Mouse (Mus musculus) forebrain, postnatal 0 days (tissue): ENCODE measurements around the gene Igsf8. TPM values are rescaled to one million over a fixed set of nuclear protein-coding genes. Genes with fewer than 3 reads are reported as not detected.

Experiments used
- ATAC-seq: fragments of 200-750 bp; cut with Nextera tagmentation; 2 replicates; pipeline ENCODE4 v1.8.0; 2017; ENCODE audit warnings: mild to moderate bottlenecking, moderate library complexity
- DNase-seq: peaks from one replicate; pipeline ENCODE4 v3.0.0-alpha.2; 2015
- H3K27ac ChIP-seq: fragments of 300-500 bp; sonication (generic); 2 replicates; pipeline ENCODE4 v1.5.1; 2014; ENCODE audit warnings: low read depth, mild to moderate bottlenecking, antibody characterized with exemption, low read length, moderate library complexity, mixed read lengths
- H3K27me3 ChIP-seq: fragments of 300-500 bp; sonication (generic); 2 replicates; pipeline ENCODE4 v1.6.1; 2014; ENCODE audit warnings: mild to moderate bottlenecking, low read length, mixed read lengths; ENCODE audit not compliant: insufficient read depth
- H3K36me3 ChIP-seq: fragments of 300-500 bp; sonication (generic); 2 replicates; pipeline ENCODE4 v1.6.1; 2014; ENCODE audit warnings: mild to moderate bottlenecking, moderate library complexity; ENCODE audit not compliant: insufficient read depth
- H3K4me1 ChIP-seq: fragments of 300-500 bp; sonication (generic); 2 replicates; pipeline ENCODE4 v1.6.1; 2014; ENCODE audit warnings: antibody characterized with exemption; ENCODE audit not compliant: insufficient read depth
- H3K4me2 ChIP-seq: fragments of 300-500 bp; sonication (generic); 2 replicates; pipeline ENCODE4 v1.6.1; 2014; ENCODE audit warnings: low read depth, mild to moderate bottlenecking, moderate library complexity
- H3K4me3 ChIP-seq: fragments of 300-500 bp; sonication (generic); 2 replicates; pipeline ENCODE4 v1.5.1; 2014; ENCODE audit warnings: low read depth, low read length, mixed read lengths
- H3K9ac ChIP-seq: fragments of 300-500 bp; sonication (generic); 2 replicates; pipeline ENCODE4 v1.6.1; 2014; ENCODE audit warnings: mild to moderate bottlenecking
- H3K9me3 ChIP-seq: fragments of 300-500 bp; sonication (generic); 2 replicates; pipeline ENCODE4 v1.6.1; 2016; ENCODE audit warnings: low read length
- CTCF ChIP-seq: sonication (generic); IDR thresholded peaks from 2 replicates; pipeline ENCODE4 v1.5.1; 2016; ENCODE audit warnings: antibody characterized with exemption, control low read depth, low read depth
- WGBS: fragments of 180-500 bp; shearing (Covaris S2); extraction: QIAGEN DNeasy Blood & Tissue Kit; methylation state at CpG from one replicate; pipeline ENCODE4 v1.1.7; 2014; 5-methylcytosine and 5-hydroxymethylcytosine counted together
- polyA plus RNA-seq: library from polyadenylated mRNA; unstranded; fragments of >200 nt; fragmentation: Nextera tagmentation; extraction: Ambion mirVana; gene quantifications from 2 replicates; pipeline ENCODE4 v1.2.1, GENCODE M21; 2015
- total RNA-seq: library from RNA; depleted of rRNA; stranded (reverse); fragments of >200 nt; gene quantifications from 2 replicates; pipeline ENCODE4 v1.2.3, GENCODE M21; 2014; rRNA removed

Gene Igsf8
- total and polyA plus RNA-seq, 2 experiments from 2014 or later, result 110 to 117 TPM

- no peak for DNase-seq
- Histone ChIP-seq H3K4me3 (no peak overlapping the region), H3K4me2 (no peak overlapping the region), H3K4me1 (no peaks in the 10 kb centered on the region), H3K9ac (no peak overlapping the region), H3K27me3 (no peaks in the 10 kb centered on the region), H3K9me3 (no peaks in the 10 kb centered on the region), H3K36me3 (no peaks in the 10 kb centered on the region), H3K27ac (no peak overlapping the region)
- ATAC-seq, result no peak
- TF ChIP-seq CTCF, result no peak
- 88% methylated on average over 3 of the region's 3 CpGs for WGBS
Observed at GRCm38 (mm10) chr1:172352453-172352852, 91.0 kb downstream of the Igsf8 start.

- H3K27me3 ChIP-seq, result no peaks in the 10 kb centered on the region
- H3K9me3 ChIP-seq, result no peaks in the 10 kb centered on the region
- H3K9ac ChIP-seq, result no peak overlapping the region
- no peaks in the 10 kb centered on the region for H3K4me1 ChIP-seq
- no peaks in the 10 kb centered on the region for H3K36me3 ChIP-seq
- no peak overlapping the region for H3K4me3 ChIP-seq
- H3K4me2 ChIP-seq, result no peak overlapping the region
- H3K27ac ChIP-seq, result no peak overlapping the region
- ATAC-seq (peak; percentile 28; the same call in 1 of the 2 replicates), DNase-seq (no peak)
- no peak for TF ChIP-seq CTCF
- WGBS, result 7% methylated on average over 3 of the region's 3 CpGs
Observed at GRCm38 (mm10) chr1:172355336-172355735, 93.9 kb downstream of the Igsf8 start.

- Histone ChIP-seq H3K4me1 (no peaks in the 10 kb centered on the region), H3K4me3 (no peak overlapping the region), H3K36me3 (no peaks in the 10 kb centered on the region), H3K27ac (no peak overlapping the region), H3K4me2 (no peak overlapping the region), H3K9ac (no peak overlapping the region), H3K27me3 (no peaks in the 10 kb centered on the region), H3K9me3 (no peaks in the 10 kb centered on the region)
- 0% methylated on average over 1 of the region's 1 CpGs for WGBS
- ATAC-seq (peak; percentile 60; the same call in 1 of the 2 replicates), DNase-seq (peak; percentile 70)
- TF ChIP-seq CTCF, result peak; percentile 84
Observed at GRCm38 (mm10) chr1:172357550-172357949, 96.1 kb downstream of the Igsf8 start.

- H3K4me2 ChIP-seq, result no peak overlapping the region
- no peak for TF ChIP-seq CTCF
- DNase-seq, result no peak
- H3K36me3 ChIP-seq, result no peaks in the 10 kb centered on the region
- WGBS, result 62% methylated on average over 10 of the region's 10 CpGs
- no peaks in the 10 kb centered on the region for H3K4me1 ChIP-seq
- no peak overlapping the region for H3K27ac ChIP-seq
- no peak overlapping the region for H3K9ac ChIP-seq
- no peak overlapping the region for H3K4me3 ChIP-seq
- H3K9me3 ChIP-seq, result no peaks in the 10 kb centered on the region
- no peak for ATAC-seq
- no peaks in the 10 kb centered on the region for H3K27me3 ChIP-seq
Observed at GRCm38 (mm10) chr1:172358341-172358740, 96.9 kb downstream of the Igsf8 start.

GRCm38 (mm10) chr1:172364684-172365083 lies 103.2 kb downstream of the Igsf8 start:
- peak; percentile 79 for DNase-seq
- H3K36me3 ChIP-seq, result no peaks in the 10 kb centered on the region
- TF ChIP-seq CTCF, result peak; percentile 80
- H3K27me3 ChIP-seq, result no peaks in the 10 kb centered on the region
- 6% methylated on average over 6 of the region's 6 CpGs for WGBS
- H3K27ac ChIP-seq, result no peak overlapping the region
- 0 out of 2 replicates have a peak, but pooled peaks cover 2% of the 10 kb centered on the region for H3K4me1 ChIP-seq
- ATAC-seq, result peak; percentile 73
- no peak overlapping the region for H3K9ac ChIP-seq
- H3K9me3 ChIP-seq, result no peaks in the 10 kb centered on the region
- H3K4me3 ChIP-seq, result no peak overlapping the region
- no peak overlapping the region for H3K4me2 ChIP-seq

- 31% methylated on average over 23 of the region's 23 CpGs for WGBS
- H3K4me2 ChIP-seq, result peak overlapping the region; percentile 24
- H3K27ac ChIP-seq, result no peak overlapping the region
Observed at GRCm38 (mm10) chr1:172368768-172369418, 107.5 kb downstream of the Igsf8 start.

More at GRCm38 (mm10) chr1:172368768-172369418, 107.5 kb downstream of the Igsf8 start:
- Histone ChIP-seq H3K9me3 (no peaks in the 10 kb centered on the region), H3K9ac (no peak overlapping the region), H3K4me3 (no peak overlapping the region), H3K27me3 (no peaks in the 10 kb centered on the region), H3K36me3 (no peaks in the 10 kb centered on the region), H3K4me1 (0 out of 2 replicates have a peak, but pooled peaks cover 2% of the 10 kb centered on the region)
- peak; percentile 71 for TF ChIP-seq CTCF
- DNase-seq (peak; percentile 72), ATAC-seq (peak; percentile 83)

Other genes starting within 250 kb of the Igsf8 start
- gene Vangl2, start 233.2 kb upstream of the Igsf8 start, total RNA-seq, result 47.2 and 63.4 TPM in 2 replicates
- 35.3 and 37.3 TPM in 2 replicates for gene Vangl2, start 233.2 kb upstream of the Igsf8 start, polyA plus RNA-seq
- gene Nhlh1, start 204.1 kb upstream of the Igsf8 start, total RNA-seq, result 0.95 and 1.0 TPM in 2 replicates
- gene Nhlh1, start 204.1 kb upstream of the Igsf8 start, polyA plus RNA-seq, result 0.20 and 0.47 TPM in 2 replicates
- gene Copa, start 179.1 kb upstream of the Igsf8 start, total RNA-seq, result 199 and 241 TPM in 2 replicates
- 127 and 151 TPM in 2 replicates for gene Copa, start 179.1 kb upstream of the Igsf8 start, polyA plus RNA-seq
- gene Ncstn, start 178.8 kb upstream of the Igsf8 start, total RNA-seq, result 61.9 and 73.1 TPM in 2 replicates
- gene Ncstn, start 178.8 kb upstream of the Igsf8 start, polyA plus RNA-seq, result 77.1 and 93.9 TPM in 2 replicates
- 150 and 161 TPM in 2 replicates for gene Pex19, start 134.9 kb upstream of the Igsf8 start, total RNA-seq
- 130 and 136 TPM in 2 replicates for gene Pex19, start 134.9 kb upstream of the Igsf8 start, polyA plus RNA-seq
- 66.8 and 76.8 TPM in 2 replicates for gene Dcaf8, start 113.6 kb upstream of the Igsf8 start, total RNA-seq
- gene Dcaf8, start 113.6 kb upstream of the Igsf8 start, polyA plus RNA-seq, result 49.4 and 62.7 TPM in 2 replicates
- gene Pea15a, start 54.8 kb upstream of the Igsf8 start, total RNA-seq, result 265 and 281 TPM in 2 replicates
- 412 and 475 TPM in 2 replicates for gene Pea15a, start 54.8 kb upstream of the Igsf8 start, polyA plus RNA-seq
- 0.76 and 2.2 TPM in 2 replicates for gene Casq1, start 41.8 kb upstream of the Igsf8 start, total RNA-seq
- gene Casq1, start 41.8 kb upstream of the Igsf8 start, polyA plus RNA-seq, result 3.3 and 3.5 TPM in 2 replicates
- not detected in 2 replicates for gene Atp1a4, start 3.2 kb upstream of the Igsf8 start, total RNA-seq
- gene Atp1a4, start 3.2 kb upstream of the Igsf8 start, polyA plus RNA-seq, result not detected in 2 replicates
- 213 and 294 TPM in 2 replicates for gene Atp1a2, start 36.4 kb downstream of the Igsf8 start, total RNA-seq
- gene Atp1a2, start 36.4 kb downstream of the Igsf8 start, polyA plus RNA-seq, result 54.4 and 75.2 TPM in 2 replicates
- gene Kcnj9, start 67.7 kb downstream of the Igsf8 start, total RNA-seq, result 7.5 and 8.6 TPM in 2 replicates
- 2.9 and 4.8 TPM in 2 replicates for gene Kcnj9, start 67.7 kb downstream of the Igsf8 start, polyA plus RNA-seq
- gene Kcnj10, start 79.6 kb downstream of the Igsf8 start, total RNA-seq, result 3.2 and 4.1 TPM in 2 replicates
- gene Kcnj10, start 79.6 kb downstream of the Igsf8 start, polyA plus RNA-seq, result 1.4 and 2.9 TPM in 2 replicates
- 10.4 and 14.5 TPM in 2 replicates for gene Pigm, start 114.9 kb downstream of the Igsf8 start, total RNA-seq
- 1.9 and 2.3 TPM in 2 replicates for gene Pigm, start 114.9 kb downstream of the Igsf8 start, polyA plus RNA-seq
- gene Slamf9, start 213.7 kb downstream of the Igsf8 start, total RNA-seq, result 0.15 and 0.43 TPM in 2 replicates
- 0.21 and 0.30 TPM in 2 replicates for gene Slamf9, start 213.7 kb downstream of the Igsf8 start, polyA plus RNA-seq
- gene Igsf9, start 220.1 kb downstream of the Igsf8 start, total RNA-seq, result 35.3 and 36.2 TPM in 2 replicates
- 13.3 and 25.6 TPM in 2 replicates for gene Igsf9, start 220.1 kb downstream of the Igsf8 start, polyA plus RNA-seq
- 31.5 and 33.8 TPM in 2 replicates for gene Tagln2, start 238.4 kb downstream of the Igsf8 start, total RNA-seq
- 42.8 and 48.5 TPM in 2 replicates for gene Tagln2, start 238.4 kb downstream of the Igsf8 start, polyA plus RNA-seq